Mouse (Mus musculus) cerebellum, postnatal 14 days (tissue): ENCODE measurements at regions not wholly inside any gene's neighbourhood (a gene's known extent, or its start where the extent isn't known, plus 50 kb on each side); places are given as distances from the start of the nearest gene placed in this dataset.

Experiments
- DNase-seq, 2 experiments: peaks; one replicate each; pipeline ENCODE4 v3.0.0; 2021; ENCODE audit warnings: mixed read lengths in 2 of 2

- DNase-seq, result no peak
Observed at GRCm38 (mm10) chr12:25289381-25289780, 192.4 kb upstream of the Id2 start.

DNA sequence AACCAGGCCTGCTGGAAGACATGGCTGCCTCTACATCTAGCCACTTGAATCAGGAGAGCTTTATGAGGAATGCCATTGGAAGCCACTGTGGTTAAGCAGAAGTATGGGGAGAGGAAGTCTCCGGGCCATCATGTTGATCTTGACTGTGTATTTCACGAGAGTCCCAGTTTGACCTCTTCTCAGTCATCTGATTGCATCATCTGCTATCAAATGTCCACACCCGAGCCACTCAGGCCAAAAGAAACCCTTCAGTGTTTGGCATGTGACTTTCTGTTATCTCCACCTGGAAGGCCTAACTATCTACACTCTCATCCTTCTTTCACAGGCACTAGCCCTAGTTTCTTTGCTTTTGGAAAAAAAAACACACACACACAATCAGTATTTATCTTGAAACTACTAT, 186.9 kb upstream of the Id2 start:
- no peak for DNase-seq

DNA sequence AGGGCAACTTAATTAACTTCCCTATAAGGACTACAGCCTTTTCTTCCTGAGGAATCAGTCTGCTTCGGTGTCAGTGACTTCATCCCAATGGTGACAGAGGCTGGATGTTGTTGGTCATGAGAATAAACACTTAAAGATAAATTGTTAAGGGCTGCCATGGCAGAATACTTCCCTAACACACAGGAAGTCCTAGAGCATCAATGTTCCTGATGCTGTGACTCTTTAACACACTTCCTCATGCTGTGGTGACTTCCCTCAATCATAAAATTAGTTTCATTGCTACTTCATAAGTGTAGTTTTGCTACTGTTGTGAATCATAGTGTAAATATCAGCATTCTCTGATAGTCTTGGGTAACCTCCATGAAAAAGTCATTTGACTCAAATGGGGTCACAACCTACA, 184.5 kb upstream of the Id2 start:
- DNase-seq, result no peak

GRCm38 (mm10) chr12:25273631-25274305, 176.8 kb upstream of the Id2 start:
- DNase-seq, result no peak

- DNase-seq, result no peak
Observed at GRCm38 (mm10) chr12:25272752-25273125, 175.8 kb upstream of the Id2 start.

DNA sequence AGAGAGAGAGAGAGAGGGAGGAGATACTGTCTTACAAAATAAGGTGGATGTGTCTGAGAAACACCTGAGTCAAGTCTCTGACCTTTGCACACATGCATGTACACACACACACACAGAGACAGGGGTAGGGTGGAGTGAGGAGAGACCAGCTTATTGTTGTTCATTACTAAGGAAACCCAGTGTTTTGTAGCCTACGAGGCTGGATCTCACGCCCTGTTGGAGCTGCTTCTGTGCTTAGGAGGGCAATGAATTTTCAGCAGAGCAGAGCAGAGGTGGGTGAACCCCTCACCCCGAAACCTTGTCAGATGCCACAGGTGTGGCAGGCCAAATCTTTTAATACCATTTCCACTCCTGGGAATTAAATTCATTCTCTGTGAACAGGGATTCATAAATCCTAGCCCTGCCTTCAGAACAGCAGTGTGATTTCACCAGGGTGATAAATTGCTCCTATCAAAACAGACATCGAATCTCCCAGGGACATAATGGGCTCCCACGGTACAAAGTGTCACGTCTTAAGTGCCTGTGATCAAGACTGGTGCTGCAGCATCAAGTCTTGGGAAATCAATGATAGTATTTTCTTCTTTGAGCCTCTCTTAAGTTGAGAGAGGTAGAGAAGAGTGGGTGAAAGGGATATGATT, 175.3 kb upstream of the Id2 start:
- no peak for DNase-seq

DNA sequence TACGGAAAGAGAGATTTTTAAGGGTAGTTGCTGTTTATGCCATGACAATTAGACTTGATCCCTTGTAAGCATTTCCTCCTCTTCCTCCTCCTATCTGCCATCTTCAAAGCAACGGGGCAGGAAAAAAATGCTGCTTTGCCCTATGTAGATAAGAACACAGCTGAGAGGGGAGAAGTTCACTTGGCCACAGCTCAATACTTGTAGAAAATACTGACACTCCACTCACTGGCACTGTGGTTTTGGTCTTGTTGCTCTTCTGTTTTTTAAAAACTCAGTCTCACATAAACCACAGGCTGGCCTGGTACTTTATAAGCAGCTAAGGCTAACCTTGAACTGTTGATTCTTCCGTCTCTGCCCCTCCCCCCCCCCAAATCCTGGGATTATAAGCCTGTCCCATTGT, 172.9 kb upstream of the Id2 start:
- DNase-seq, result no peak

DNA sequence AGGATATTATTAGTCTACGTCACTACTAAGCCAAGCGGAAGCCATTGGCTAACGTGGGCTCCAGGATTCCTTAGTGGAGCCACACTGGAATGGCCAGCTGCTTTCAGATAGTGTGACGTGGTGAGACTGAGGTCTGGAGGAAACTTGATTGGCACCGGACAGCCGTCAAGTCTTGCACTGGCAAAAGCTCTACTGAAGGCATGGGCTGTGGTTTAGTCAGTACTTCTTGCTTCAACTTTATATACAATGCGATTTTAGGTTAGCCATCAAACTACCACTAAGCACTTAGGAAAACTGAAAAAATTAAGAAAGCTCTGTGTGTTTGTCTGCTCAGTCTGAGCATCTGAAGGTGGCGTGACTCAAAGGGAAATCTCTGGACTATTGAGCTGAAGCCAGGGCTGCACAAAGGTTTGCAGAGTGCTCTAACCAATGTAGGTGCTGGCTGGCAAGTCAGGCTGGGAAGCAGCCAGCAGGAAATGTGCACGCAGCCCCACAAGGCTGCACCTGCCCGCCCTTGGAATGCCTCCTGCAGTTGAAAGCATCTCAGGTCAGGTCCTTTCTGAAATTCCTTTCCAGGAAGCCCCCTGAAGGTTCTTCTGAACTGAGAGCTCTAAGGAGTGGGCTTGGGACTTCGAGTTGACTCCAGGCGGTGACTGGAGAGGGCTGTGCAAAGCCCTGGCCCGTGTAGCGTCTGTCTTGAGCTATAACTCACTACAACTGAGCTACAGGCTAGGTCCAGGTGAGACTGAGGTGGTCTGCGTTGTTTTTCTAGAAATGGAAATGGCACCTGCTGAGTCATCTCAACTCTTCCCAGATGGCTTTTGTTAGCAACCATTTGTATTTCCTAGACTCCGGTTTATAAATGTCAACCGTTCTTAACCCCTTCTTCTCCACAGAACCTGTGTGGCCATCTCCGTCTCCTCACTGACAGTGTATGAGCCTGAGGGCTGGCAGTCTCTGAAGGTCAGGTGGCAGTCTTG, 172.2 kb upstream of the Id2 start:
- DNase-seq, result no peak

- no peak for DNase-seq
Observed at GRCm38 (mm10) chr12:25268323-25268722, 171.4 kb upstream of the Id2 start.

DNA sequence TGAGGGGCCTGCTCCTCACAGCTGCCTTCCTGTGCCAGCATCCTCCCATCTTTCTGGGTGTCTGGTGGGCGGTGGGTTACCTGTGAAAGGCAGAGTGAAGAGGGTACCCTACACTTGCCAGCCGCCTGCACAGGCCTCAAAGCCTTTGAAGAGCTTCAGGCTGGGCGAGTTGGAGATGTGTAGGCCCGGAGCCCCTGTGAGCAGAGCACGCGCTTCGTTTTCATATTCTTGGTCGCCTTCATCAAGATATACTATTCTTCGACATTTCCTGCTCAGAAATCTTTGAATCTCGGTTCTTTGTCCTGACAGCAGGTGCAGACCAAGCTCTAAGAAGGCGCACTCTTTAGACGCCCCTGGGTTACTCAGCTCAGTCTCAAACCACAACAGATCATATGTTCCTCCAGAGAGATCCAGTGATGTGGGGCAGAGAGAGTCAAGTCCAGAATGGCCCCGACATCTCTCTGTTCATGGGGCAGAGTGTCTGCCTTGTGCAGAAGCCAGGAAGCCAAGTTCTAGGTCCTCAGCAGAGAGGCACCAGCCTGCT, 170.7 kb upstream of the Id2 start:
- DNase-seq, result no peak

DNA sequence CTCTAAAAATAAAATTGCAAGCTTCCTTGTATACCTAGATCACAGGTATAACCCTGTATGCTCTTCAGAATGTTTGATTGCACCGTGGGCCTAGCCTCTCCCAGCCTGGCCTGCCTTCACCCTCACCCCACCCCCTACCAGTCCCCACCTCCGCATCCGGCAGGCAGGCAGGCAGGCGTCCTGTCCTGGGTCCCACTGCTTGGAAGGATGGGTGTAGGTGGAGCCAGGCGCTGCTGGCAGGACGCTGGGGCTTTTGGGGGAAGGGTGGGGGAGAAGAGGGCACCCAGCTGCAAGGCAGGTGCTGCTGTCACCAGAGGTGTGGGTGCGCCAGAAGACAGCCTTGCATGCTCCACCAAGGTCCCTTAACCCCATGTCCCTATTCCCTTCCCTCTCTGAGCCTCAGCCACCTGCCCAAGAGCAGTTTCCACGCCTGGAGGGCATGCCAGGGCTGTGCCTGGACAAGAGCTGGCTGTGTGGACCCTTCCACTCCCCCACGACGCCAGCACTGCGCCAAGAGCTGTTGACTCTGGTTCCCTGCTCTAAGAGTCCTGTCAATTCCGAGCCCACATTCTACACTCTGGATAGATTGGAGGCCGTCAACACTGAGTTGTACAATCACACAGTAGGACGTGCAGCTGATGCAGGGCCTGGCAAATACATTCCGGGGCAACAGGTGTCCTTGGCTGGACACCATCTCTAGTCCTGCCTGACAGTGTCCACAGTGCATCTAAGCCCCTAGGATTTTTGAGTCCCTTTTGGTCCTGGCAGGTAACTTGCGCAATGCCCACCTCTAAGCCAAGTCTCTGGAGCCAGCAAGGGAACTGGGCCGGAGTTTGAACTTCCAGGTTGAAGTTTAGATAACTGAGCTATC, 170.0 kb upstream of the Id2 start:
- DNase-seq, result no peak

DNA sequence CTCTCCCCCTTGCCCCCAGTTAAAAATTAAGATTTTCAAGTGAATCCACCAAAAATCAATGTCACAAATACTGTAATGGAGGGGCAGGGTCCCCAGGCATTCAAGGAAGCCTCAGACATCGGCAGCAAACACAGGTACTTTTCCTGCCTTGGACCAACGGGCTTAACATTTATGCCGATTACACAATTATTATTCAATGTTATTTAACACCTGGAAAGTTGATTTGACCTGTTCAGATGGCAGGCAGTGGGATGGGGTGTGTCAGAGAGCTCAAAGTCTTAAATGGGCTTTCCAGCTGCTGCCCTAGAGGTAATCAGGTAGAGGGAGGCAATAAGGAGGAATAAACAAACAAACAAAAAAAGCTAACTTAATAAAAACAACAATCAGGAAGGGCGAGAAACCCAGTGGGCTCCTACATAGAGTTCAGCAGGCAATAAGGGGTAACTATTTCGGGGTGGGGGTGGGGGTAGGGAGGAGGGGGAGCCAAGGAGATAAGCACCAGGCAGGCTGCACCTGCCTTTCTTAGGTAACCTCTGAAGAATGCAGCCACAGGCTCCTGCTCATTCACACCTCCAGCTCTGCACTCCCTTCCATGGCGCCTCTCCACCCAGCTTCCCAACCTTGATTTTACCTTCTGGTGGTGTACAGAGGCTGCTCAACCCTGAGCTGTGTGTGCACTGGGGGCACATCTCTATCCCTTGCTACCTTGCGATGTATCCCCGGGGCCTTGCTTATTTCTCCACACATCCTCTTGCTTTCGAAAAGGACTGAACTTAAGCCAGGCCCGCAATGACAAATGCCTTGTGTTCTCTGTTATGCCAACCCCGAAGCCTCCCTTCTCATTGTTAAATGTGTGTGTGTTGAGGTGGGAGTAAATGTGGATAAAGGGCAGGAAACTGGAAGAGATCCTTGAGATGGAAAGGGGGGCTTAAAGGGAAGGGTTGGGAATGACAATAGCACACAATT, 168.9 kb upstream of the Id2 start:
- no peak for DNase-seq

DNA sequence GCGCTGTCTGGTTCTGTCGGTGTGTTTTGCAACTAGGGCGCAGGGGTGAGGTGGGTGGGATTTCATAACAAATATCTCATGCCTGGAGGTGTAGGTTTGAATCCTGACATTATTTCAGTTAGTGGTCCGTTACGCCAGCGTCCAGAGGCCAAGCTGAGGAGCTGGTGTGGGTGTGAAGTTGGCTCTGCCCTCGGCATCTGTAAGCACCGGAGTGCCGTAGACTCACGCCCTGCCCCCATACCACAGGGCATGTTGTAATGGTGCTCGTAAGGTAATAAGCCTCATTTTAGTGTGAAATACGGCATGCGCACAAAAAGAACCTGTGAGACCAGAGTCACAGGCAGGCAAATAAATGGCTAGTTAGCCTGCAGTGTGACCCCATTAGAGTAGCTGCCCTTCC, 168.1 kb upstream of the Id2 start:
- no peak for DNase-seq

DNA sequence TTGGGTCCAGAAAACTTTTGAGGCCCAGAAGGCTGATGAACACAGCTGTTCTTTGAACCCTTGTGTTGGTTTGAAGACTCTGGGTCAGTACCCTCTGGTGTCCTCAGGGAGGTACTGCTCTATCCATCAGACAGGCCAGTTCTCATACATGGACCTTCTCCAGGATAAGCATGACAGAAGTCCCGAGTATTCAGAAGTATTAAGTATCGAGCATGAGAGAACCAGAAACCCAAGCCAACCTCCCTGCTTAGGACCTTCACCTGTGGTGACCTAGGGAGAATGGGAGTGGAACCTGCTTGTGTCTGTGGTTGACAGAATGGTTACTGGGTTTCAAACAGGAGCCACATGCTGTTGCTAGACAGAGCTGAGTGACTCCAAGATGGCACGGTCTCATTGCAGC, 167.5 kb upstream of the Id2 start:
- DNase-seq, result no peak

GRCm38 (mm10) chr12:25262461-25262860, 165.5 kb upstream of the Id2 start:
- DNase-seq, result no peak

DNA sequence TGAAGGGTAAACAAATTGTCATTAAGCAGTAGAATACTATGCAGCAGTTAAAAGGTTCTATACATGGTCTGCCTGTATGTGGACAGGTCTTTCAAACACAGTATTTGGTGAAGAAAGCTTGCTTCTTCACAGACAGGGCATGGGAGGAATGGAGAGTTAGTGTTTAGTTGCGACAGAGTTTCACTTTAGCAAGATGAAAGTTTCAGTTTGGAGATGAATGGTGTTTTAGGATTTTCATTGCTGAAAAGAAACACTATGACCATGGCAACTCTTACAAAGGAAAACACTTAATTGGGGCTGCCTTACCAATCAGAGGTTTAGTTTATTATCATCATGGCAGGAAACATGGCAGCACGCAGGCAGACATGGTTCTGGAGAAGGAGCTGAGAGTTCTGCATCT, 162.2 kb upstream of the Id2 start:
- DNase-seq, result no peak

GRCm38 (mm10) chr12:25256268-25256667, 159.3 kb upstream of the Id2 start:
- DNase-seq, result no peak

GRCm38 (mm10) chr12:25254716-25255115, 157.8 kb upstream of the Id2 start:
- no peak for DNase-seq

- DNase-seq, result peak in 1 of 2 experiments; percentile 37
Observed at GRCm38 (mm10) chr12:25252776-25253510, 156.0 kb upstream of the Id2 start.

GRCm38 (mm10) chr12:25251411-25252171, 154.7 kb upstream of the Id2 start:
- DNase-seq, result no peak
